Mouse (Mus musculus) CH12.LX (cell line): ENCODE results near the gene Cldn11.

Experiments
- CHD2 ChIP-seq: IDR thresholded peaks from 2 replicates; pipeline ENCODE4 v1.6.1; 2011; ENCODE audit warnings: low read length, improper control_type of control experiment
- CTCF ChIP-seq, 2 experiments: IDR thresholded peaks in 1 of 2; conservative IDR thresholded peaks in 1 of 2; 2 replicates each; pipeline ENCODE4 v1.5.1; 2011 to 2012; ENCODE audit warnings: low read depth in 2 of 2, low read length in 2 of 2, improper control_type of control experiment in 1 of 2, inconsistent platforms in 1 of 2, mild to moderate bottlenecking in 1 of 2, moderate library complexity in 1 of 2
- EP300 ChIP-seq: IDR thresholded peaks from 2 replicates; pipeline ENCODE4 v1.6.1; 2011; ENCODE audit warnings: low read length, improper control_type of control experiment
- HCFC1 ChIP-seq: IDR thresholded peaks from 2 replicates; pipeline ENCODE4 v1.6.1; 2012; ENCODE audit warnings: low read depth, mild to moderate bottlenecking, inconsistent platforms, low read length, improper control_type of control experiment
- MAFK ChIP-seq: IDR thresholded peaks from 2 replicates; pipeline ENCODE4 v1.6.1; 2011; ENCODE audit warnings: low read length, improper control_type of control experiment; ENCODE audit not compliant: insufficient replicate concordance
- SMC3 ChIP-seq: IDR thresholded peaks from 2 replicates; pipeline ENCODE4 v1.6.1; 2011; ENCODE audit warnings: low read depth, low read length, improper control_type of control experiment
- USF1 ChIP-seq: IDR thresholded peaks from 2 replicates; pipeline ENCODE4 v1.6.1; 2014; ENCODE audit warnings: low read depth, mild to moderate bottlenecking, inconsistent platforms, low read length, improper control_type of control experiment

GRCm38 (mm10) chr3:31100802-31101201 is 48.9 kb upstream of the Cldn11 start:
- TF ChIP-seq CHD2 (0 out of 2 replicates have a peak, but pooled peaks have one; percentile 28), USF1 (no peak), CTCF (conservative IDR thresholded peaks at IDR 0.05 in 1 of 2, IDR thresholded peaks at IDR 0.05 in 1 of 2; ENCODE audit: low read depth in 2 of 2, low read length in 2 of 2) (no peak), MAFK (peak; percentile 79; the same call in 1 of the 2 replicates), HCFC1 (peak; percentile 43), SMC3 (no peak; the same call in none of the 2 replicates), EP300 (peak; percentile 86)
